Mouse (Mus musculus) kidney, adult 2 months (tissue): Measurements from ENCODE around the gene Hopx.

Experiments
- CTCF ChIP-seq: fragments of 200-500 bp; conservative IDR thresholded peaks from 2 replicates; pipeline ENCODE4 v1.5.1; 2011; ENCODE audit warnings: low read depth, mild to moderate bottlenecking, control low read depth, low read length, moderate library complexity, mixed read lengths; ENCODE audit not compliant: insufficient read depth, insufficient read length
- POLR2A ChIP-seq: fragments of 200-500 bp; IDR thresholded peaks from one replicate; pipeline ENCODE4 v1.6.1; 2011; ENCODE audit warnings: low read depth, low read length, control low read depth

GRCm38 (mm10) chr5:77092531-77092930, 22.4 kb downstream of the Hopx start:
- TF ChIP-seq POLR2A (no peak), CTCF (no peak)
